Mouse (Mus musculus): ENCODE measurements around the gene Fgf15.
A peak's percentile ranks its signal among the peaks of the same experiment; 100 is the strongest.
"Not testable (repeated sequence)": the region's sequence is repeated elsewhere in the genome, so short reads cannot be mapped to it uniquely, and the experiment has no call there.

Gene Fgf15

GRCm38 (mm10) chr7:144891863-144892262 is 4.5 kb upstream of the Fgf15 start:
- DNase-seq (ENCODE audit: low spot score), result no peak

- DNase-seq (ENCODE audit: low spot score), result no peak
These were observed 4.0 kb upstream of the Fgf15 start for GRCm38 (mm10) chr7:144892322-144892721.

GRCm38 (mm10) chr7:144894191-144894590 is 2.1 kb upstream of the Fgf15 start:
- peak; percentile 73 for DNase-seq (ENCODE audit: low spot score)

- DNase-seq (ENCODE audit: low spot score), result no peak
These were observed 1.6 kb upstream of the Fgf15 start for GRCm38 (mm10) chr7:144894706-144895105.

- peak; percentile 85 for DNase-seq (ENCODE audit: low spot score)
These were observed 823 bp upstream of the Fgf15 start for GRCm38 (mm10) chr7:144895305-144896111.

- no peak for DNase-seq (ENCODE audit: low spot score)
These were observed 2.2 kb downstream of the Fgf15 start for GRCm38 (mm10) chr7:144898506-144898905.

GRCm38 (mm10) chr7:144905514-144905913 is 9.2 kb downstream of the Fgf15 start:
- not testable (repeated sequence) for DNase-seq (ENCODE audit: low spot score)

GRCm38 (mm10) chr7:144906708-144907397 is 10.5 kb downstream of the Fgf15 start:
- DNase-seq (ENCODE audit: low spot score), result peak; percentile 86

GRCm38 (mm10) chr7:144907793-144908192 is 11.5 kb downstream of the Fgf15 start:
- no peak for DNase-seq (ENCODE audit: low spot score)

GRCm38 (mm10) chr7:144908705-144909104 is 12.4 kb downstream of the Fgf15 start:
- no peak for DNase-seq (ENCODE audit: low spot score)

- DNase-seq (ENCODE audit: low spot score), result no peak
These were observed 14.8 kb downstream of the Fgf15 start for GRCm38 (mm10) chr7:144911121-144911520.

- DNase-seq (ENCODE audit: low spot score), result no peak
These were observed 16.6 kb downstream of the Fgf15 start for GRCm38 (mm10) chr7:144912897-144913296.

GRCm38 (mm10) chr7:144914296-144914947 is 18.1 kb downstream of the Fgf15 start:
- peak; percentile 58 for DNase-seq (ENCODE audit: low spot score)

GRCm38 (mm10) chr7:144914948-144915750 is 18.8 kb downstream of the Fgf15 start, which contains the start of gene LTO1:
TSS of gene LTO1 (plus strand) at chr7:144915100.
- peak; percentile 94 for DNase-seq (ENCODE audit: low spot score)

GRCm38 (mm10) chr7:144918823-144919222 is 22.5 kb downstream of the Fgf15 start:
- DNase-seq (ENCODE audit: low spot score), result no peak

- DNase-seq (ENCODE audit: low spot score), result no peak
These were observed 31.3 kb downstream of the Fgf15 start for GRCm38 (mm10) chr7:144927591-144927990.

- DNase-seq (ENCODE audit: low spot score), result no peak
These were observed 31.9 kb downstream of the Fgf15 start for GRCm38 (mm10) chr7:144928009-144928888.

- no peak for DNase-seq (ENCODE audit: low spot score)
These were observed 32.5 kb downstream of the Fgf15 start for GRCm38 (mm10) chr7:144928889-144929210.

- DNase-seq (ENCODE audit: low spot score), result no peak
These were observed 33.2 kb downstream of the Fgf15 start for GRCm38 (mm10) chr7:144929506-144929905.

- no peak for DNase-seq (ENCODE audit: low spot score)
These were observed 33.6 kb downstream of the Fgf15 start for GRCm38 (mm10) chr7:144929931-144930330.

GRCm38 (mm10) chr7:144931778-144932177 is 35.4 kb downstream of the Fgf15 start:
- DNase-seq (ENCODE audit: low spot score), result peak; percentile 56
